Mouse (Mus musculus) adrenal gland, adult 10 weeks (tissue): ENCODE results near the gene Plekha8. TPM values are rescaled to one million over a fixed set of nuclear protein-coding genes. Genes with fewer than 3 reads are reported as not detected.

Source experiments
- polyA plus RNA-seq: library from polyadenylated mRNA; stranded (reverse); fragments of 350-450 nt; fragmentation: Illumina TruSeq; extraction: RNeasy Lipid Tissue Mini Kit (QIAGEN cat#74804); gene quantifications from one replicate; pipeline ENCODE4 v1.2.3, GENCODE M21; 2014; ENCODE audit warnings: low read depth, low replicate concordance

Gene Plekha8
- 15.2 TPM for polyA plus RNA-seq

DNA sequence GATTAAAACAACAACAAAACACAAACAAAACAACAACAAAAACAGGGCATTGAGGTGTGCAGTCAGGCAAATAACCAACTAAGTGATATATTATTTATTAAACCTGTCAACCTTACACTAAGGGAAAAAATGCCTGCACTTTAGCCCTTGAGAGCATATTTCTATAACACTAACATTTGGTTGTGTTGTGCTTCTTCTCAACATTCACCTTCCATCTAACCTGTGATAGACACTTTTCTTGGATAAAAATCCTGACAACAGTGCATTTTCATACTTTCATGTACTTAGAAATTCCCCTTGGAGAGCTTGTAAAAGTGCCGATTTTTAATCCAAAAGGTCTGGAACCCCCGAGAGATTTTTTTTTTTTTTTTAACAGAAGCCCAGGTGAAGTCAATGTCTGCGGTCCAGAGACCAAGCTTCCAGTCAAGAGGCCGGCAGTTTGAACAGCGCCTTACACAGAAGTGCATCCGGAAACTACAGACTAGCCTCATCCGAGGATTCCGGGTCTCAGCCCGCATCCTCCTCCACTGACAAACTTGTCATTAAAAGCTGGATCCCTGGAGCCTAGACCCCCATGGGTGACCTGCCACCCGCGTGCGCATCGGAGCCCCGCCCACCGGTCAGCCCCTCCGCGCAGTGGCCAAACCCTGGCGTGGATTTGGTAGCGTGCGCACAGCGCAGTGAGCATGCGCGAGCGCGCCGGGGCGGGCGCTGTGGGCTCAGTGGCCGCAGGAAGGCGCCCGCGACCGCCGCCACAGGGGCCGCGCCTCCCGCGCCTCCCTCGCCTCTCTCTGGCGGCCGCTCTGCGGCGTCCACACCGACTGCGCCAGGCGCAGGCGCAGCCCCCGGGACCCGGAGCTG is at the start of gene Plekha8:
TSS of gene Plekha8 (plus strand) at position 643 of the 861 bp plus-strand sequence.

DNA sequence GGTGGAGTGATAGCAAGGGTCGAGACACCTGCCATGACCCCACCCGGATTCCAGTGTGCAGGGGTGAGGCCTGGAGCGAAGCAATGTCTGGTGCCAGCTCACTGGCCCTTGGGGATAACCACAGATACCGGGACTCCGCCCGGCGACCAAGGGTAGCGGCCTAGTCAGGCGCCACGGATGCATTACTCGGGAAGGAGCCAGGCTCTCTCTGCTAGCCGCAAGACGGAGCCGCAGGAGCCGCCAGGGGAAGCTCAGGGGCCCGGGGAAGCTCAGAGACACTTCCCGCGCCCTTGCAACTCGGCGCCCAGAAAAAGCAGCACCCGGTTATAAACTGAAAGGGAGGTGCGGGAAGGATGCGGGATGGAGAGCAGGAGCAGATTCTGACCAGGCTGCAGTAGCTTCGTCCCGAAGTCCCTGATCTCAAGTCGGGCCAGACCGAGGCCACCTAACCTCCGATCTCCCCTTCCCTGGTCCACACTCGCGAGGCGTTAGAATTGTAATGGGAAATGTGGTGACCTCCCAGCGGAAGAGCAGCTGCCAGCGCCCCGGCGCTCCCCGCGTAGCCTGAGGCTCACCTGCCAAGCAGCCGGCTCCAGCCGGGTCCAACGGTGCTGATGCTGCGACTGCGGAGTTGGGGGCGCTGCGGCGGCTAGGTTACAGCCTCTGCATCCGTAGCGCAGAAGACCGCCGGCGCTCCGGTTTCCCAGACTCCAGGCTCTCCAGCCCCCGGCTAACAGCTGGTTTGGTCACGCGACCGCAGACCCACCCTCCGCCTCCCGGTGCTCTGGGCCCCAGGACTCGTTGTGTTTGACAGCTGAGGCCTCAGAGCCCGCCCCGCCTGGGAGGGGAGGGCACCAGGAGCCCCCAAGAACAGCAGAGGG is 29.0 kb upstream of the Plekha8 start, which contains the start of gene Scrn1:
TSS of gene Scrn1 (minus strand) at position 825 of the 881 bp plus-strand sequence.

GRCm38 (mm10) chr6:54597208-54597607 is 2.3 kb downstream of the Plekha8 start, which contains the start of gene Fkbp14:
Gene Fkbp14, minus strand, starts transcription at chr6:54597308.

DNA sequence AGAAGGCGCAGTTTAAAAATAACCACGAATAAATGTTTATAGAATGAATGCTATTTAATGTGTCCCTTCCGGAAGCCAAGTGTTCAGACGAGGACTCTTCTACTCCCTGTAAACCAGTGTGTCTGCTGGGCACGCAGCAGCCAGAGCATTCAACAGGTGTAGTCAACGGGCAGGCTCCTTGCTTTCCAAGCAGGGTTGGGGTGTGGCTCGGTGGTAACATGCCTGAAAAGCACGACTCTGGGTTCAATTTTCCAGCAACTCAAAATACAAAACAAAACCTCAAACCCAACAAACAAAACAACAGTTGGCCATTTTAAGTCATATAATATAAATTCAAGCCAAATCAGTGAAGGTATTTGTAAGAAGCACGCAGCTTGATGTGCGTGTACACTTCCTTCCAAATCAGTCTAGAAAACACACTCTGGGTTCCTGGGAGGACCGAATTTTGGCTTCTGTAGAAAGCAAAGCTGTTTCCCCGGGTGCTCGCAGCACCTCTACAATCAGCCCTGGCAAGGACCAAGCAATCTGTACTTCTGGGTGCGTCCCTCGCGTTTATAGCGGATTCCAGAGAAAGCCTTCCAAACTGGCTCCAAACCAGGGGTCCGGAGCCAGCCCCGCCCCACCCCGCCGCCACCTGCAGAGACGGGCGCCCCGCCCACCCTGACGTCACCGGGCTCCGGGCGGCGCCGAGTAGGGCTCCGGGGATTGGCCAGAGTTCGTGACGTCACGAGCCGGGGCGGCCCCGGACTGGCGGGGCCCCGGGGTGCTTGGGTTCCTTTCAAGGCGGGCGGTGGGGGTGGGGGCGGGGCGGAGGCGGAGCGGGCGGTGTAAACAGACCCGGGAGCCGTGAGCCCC is 86.2 kb downstream of the Plekha8 start, which contains the start of gene Mturn:
TSS of gene Mturn (plus strand) at position 734 of the 855 bp plus-strand sequence.

Other genes starting within 250 kb of the Plekha8 start
- 1.2 TPM for gene Wipf3, start 165.5 kb upstream of the Plekha8 start, polyA plus RNA-seq
- 19.2 TPM for gene Scrn1, start 28.6 kb upstream of the Plekha8 start, polyA plus RNA-seq
- 62.3 TPM for gene Fkbp14, start 2.2 kb downstream of the Plekha8 start, polyA plus RNA-seq
- 13.6 TPM for gene Mturn, start 86.5 kb downstream of the Plekha8 start, polyA plus RNA-seq
- 193 TPM for gene Znrf2, start 221.8 kb downstream of the Plekha8 start, polyA plus RNA-seq